Mouse (Mus musculus) heart, embryonic 16.5 days (tissue): Measurements from ENCODE around the gene Atg101. TPM values are rescaled to one million over a fixed set of nuclear protein-coding genes. Genes with fewer than 3 reads are reported as not detected.

ENCODE experiments used
- ATAC-seq: fragments of 200-750 bp; cut with Nextera tagmentation; replicated peaks from 2 replicates; pipeline ENCODE4 v1.8.0; 2017; ENCODE audit warnings: moderate number of reproducible peaks; ENCODE audit not compliant: insufficient read depth, low FRiP score; ENCODE audit errors: extremely low read depth
- H3K27ac ChIP-seq: fragments of 300-500 bp; sonication (generic); 2 replicates; pipeline ENCODE4 v1.5.1; 2014; ENCODE audit warnings: mild to moderate bottlenecking, low read length, control low read depth, moderate library complexity
- H3K27me3 ChIP-seq: fragments of 300-500 bp; sonication (generic); 2 replicates; pipeline ENCODE4 v1.6.1; 2014; ENCODE audit warnings: low read length, mixed read lengths; ENCODE audit not compliant: control insufficient read depth, insufficient read depth
- H3K36me3 ChIP-seq: fragments of 300-500 bp; sonication (generic); 2 replicates; pipeline ENCODE4 v1.6.1; 2014; ENCODE audit not compliant: control insufficient read depth, insufficient read depth
- H3K4me1 ChIP-seq: fragments of 300-500 bp; sonication (generic); 2 replicates; pipeline ENCODE4 v1.6.1; 2014; ENCODE audit warnings: low read length, mixed read lengths; ENCODE audit not compliant: control insufficient read depth, insufficient read depth
- H3K4me2 ChIP-seq: fragments of 300-500 bp; sonication (generic); 2 replicates; pipeline ENCODE4 v1.6.1; 2014; ENCODE audit warnings: low read depth, mild to moderate bottlenecking, control low read depth, low read length
- H3K4me3 ChIP-seq: fragments of 300-500 bp; sonication (generic); 2 replicates; pipeline ENCODE4 v1.5.1; 2014; ENCODE audit warnings: mild to moderate bottlenecking, control low read depth, low read length
- H3K9ac ChIP-seq: fragments of 300-500 bp; sonication (generic); 2 replicates; pipeline ENCODE4 v1.6.1; 2014; ENCODE audit warnings: low read length, control low read depth
- H3K9me3 ChIP-seq: fragments of 300-500 bp; sonication (generic); replicated peaks from 2 replicates; pipeline ENCODE4 v1.6.1; 2016; ENCODE audit warnings: low read length; ENCODE audit not compliant: control insufficient read depth
- WGBS: fragments of 180-500 bp; shearing (Covaris S2); extraction: QIAGEN DNeasy Blood & Tissue Kit; methylation state at CpG from one replicate; pipeline ENCODE4 v1.1.7; 2014; 5-methylcytosine and 5-hydroxymethylcytosine counted together
- polyA plus RNA-seq: library from polyadenylated mRNA; unstranded; fragments of >200 nt; fragmentation: Nextera tagmentation; extraction: Ambion mirVana; gene quantifications from 2 replicates; pipeline ENCODE4 v1.2.1, GENCODE M21; 2015

Atg101 gene
- polyA plus RNA-seq, 1 experiment from 2014 or later = 68.9 TPM

DNA sequence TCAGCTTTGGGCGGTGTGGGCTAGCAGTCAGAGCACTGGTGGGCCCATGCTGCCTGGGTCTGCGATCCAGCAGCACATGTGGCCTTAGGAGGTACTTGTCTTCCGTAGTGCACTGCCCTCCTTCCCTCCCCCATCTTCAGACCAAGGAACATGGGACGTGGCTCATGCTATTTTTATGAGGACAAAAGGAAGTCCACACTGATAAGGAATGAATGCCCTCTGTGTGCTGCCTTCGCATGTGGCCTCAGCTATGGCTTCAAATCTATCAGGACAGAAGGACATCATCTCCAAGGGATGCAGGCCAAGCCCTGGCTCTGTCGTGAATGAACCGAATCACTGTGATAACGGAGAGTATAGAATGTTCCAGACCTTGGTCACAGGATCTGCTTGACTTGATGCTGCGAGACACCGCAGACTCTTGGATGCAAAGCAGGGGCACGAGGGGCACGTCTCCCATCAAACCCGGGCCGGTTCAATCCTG is 15.4 kb downstream of the Atg101 start:
- WGBS = 35% methylated on average over 14 of the region's 14 CpGs
- H3K27ac ChIP-seq = peak overlapping the region; percentile 73
- H3K9ac ChIP-seq = peak overlapping the region; percentile 44; the same call in 1 of the 2 replicates
- peak; percentile 73 for ATAC-seq
- no peak overlapping the region for H3K4me3 ChIP-seq
- H3K4me1 ChIP-seq = peaks cover 21% of the 10 kb centered on the region
- H3K36me3 ChIP-seq = no peaks in the 10 kb centered on the region
- H3K9me3 ChIP-seq = no peaks in the 10 kb centered on the region
- no peak overlapping the region for H3K4me2 ChIP-seq
- no peaks in the 10 kb centered on the region for H3K27me3 ChIP-seq

DNA sequence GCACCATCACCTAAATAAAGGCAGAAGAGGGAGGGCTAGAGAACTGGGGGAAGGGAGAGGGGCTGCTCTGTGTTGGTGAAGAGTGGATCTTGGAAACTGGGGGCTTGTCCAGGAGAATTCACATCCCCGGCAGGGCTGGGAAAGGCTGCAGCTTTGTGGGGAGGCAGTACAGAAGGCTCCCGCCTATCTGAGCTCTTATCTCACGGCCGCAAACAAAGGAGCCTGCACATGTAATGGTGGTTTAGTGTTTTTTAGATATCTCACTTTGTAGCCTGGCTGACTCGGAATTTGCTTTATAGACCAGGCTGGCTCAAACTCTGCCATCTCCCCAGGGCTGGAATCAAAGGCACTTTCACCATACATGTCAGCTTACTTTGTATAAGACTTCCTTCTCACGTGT is 16.1 kb downstream of the Atg101 start:
- no peak overlapping the region for H3K4me3 ChIP-seq
- 26% methylated on average over 6 of the region's 6 CpGs for WGBS
- H3K9me3 ChIP-seq = no peaks in the 10 kb centered on the region
- H3K27ac ChIP-seq = peak overlapping the region; percentile 71
- H3K27me3 ChIP-seq = no peaks in the 10 kb centered on the region
- no peak for ATAC-seq
- no peak overlapping the region for H3K4me2 ChIP-seq
- no peaks in the 10 kb centered on the region for H3K36me3 ChIP-seq
- H3K4me1 ChIP-seq = peaks cover 21% of the 10 kb centered on the region
- no peak overlapping the region for H3K9ac ChIP-seq

DNA sequence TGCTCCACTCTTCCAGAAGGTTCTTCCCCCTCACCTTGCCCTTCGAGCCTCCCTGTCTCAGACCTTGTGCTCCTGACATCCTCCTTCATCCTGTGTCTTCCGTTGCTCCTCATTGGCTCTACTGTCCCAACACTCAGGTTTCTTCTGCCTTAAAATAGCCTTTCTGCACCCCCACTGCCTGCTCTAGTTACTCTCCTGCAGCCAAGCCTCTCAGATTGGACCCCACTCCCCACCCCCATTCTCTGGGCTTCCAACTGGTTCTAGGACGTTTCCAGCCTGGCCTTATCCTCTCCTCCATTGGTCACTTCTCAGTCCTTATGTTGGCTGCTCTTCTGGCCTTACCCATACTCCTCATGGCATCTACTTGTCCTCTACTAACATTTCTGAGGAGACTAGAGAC is 18.1 kb downstream of the Atg101 start:
- WGBS = 83% methylated on average over 3 of the region's 3 CpGs
- Histone ChIP-seq H3K9me3 (no peaks in the 10 kb centered on the region), H3K9ac (no peak overlapping the region), H3K4me3 (no peak overlapping the region), H3K4me1 (peaks cover 21% of the 10 kb centered on the region), H3K27ac (no peak overlapping the region), H3K36me3 (no peaks in the 10 kb centered on the region), H3K4me2 (no peak overlapping the region), H3K27me3 (no peaks in the 10 kb centered on the region)
- ATAC-seq = no peak

DNA sequence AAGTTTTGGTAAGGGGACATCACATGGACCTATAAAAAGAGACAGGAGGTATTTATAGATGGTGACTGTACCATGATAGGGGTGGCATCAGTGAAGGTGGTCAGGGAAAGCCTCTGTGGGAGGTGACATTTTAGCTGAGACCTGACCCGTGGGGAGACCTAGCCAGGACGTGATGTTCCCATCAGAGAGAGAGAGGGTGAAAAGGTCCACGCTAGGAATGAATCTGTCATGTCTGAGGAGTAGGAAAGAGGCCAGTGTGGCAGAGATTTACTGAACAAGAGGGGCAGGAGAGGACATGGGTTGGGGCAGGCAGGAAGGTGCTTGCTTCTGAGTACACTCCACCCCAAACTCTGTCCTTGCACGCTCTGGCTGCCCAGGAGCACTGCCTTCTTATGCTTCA is 19.8 kb downstream of the Atg101 start:
- no peak for ATAC-seq
- no peaks in the 10 kb centered on the region for H3K36me3 ChIP-seq
- WGBS = 70% methylated on average over 4 of the region's 4 CpGs
- no peak overlapping the region for H3K27ac ChIP-seq
- peaks cover 15% of the 10 kb centered on the region for H3K4me1 ChIP-seq
- H3K4me2 ChIP-seq = no peak overlapping the region
- H3K4me3 ChIP-seq = no peak overlapping the region
- H3K27me3 ChIP-seq = no peaks in the 10 kb centered on the region
- H3K9ac ChIP-seq = no peak overlapping the region
- no peaks in the 10 kb centered on the region for H3K9me3 ChIP-seq

DNA sequence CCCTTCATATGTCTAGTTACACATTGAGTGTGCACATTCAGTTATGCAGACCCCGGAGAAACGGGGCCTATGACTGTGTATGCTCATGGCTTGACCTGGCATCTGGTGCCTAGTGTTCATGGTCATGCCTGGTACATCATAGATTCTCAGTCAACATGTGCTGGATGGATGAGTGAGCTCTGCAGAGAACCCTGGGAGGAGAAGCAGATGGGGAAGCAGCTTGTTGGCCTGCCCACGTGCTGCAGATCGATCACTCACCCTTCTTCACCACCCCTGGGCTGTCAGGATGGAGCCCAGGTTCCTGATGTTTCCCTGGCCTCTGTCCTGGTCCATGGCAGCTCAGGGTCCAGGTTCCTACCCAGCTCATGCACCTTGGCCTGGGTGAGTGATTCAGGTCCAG is 22.4 kb downstream of the Atg101 start:
- Histone ChIP-seq H3K9me3 (no peaks in the 10 kb centered on the region), H3K9ac (no peak overlapping the region), H3K4me3 (no peak overlapping the region), H3K4me2 (no peak overlapping the region), H3K27me3 (no peaks in the 10 kb centered on the region), H3K4me1 (peaks cover 5% of the 10 kb centered on the region), H3K27ac (no peak overlapping the region), H3K36me3 (no peaks in the 10 kb centered on the region)
- 89% methylated on average over 4 of the region's 4 CpGs for WGBS
- ATAC-seq = no peak

DNA sequence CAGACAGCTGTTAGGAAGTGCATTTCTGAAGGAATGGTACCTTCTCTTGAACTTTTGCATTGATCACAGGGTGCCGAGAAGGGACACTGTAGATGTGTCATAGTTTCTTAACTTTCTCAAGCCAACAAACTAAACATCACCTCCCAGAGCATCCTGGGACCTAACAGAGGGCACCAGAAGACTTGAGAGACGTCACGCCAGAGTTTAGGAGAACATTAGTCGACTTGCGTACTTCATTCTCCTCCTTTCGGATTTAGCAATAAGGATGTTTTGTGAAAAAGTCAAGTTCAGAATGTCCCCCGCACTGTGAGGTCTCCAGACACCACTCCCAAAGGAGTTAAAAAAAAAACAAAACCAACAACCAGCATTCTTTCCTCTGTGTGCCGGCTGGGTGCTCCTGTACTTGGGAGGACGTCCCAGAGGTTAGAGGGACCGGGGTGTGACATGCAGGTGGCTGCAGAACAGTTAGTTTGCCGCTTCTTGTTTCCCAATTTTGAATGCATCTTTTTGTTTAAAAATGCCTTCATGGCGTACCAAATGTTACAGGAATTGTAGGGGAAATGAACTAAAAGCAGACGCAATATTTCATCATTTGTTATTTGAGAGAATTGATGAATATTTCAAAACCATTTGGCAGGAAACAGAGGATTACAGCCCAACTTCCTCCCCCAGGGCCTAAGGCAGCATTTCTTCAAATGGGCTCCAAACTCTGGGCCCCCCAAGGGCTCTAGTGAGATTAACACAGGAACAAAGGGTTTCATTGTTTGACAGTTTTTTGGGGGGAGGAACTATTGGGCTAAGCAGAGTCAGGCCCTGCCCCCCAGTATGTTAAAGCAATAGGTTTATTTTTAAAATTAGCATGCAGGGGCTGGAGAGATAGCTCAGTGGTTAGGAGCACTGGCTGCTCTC is 24.6 kb downstream of the Atg101 start:
- H3K27me3 ChIP-seq = no peaks in the 10 kb centered on the region
- 56% methylated on average over 13 of the region's 13 CpGs for WGBS
- H3K36me3 ChIP-seq = no peaks in the 10 kb centered on the region
- no peak overlapping the region for H3K27ac ChIP-seq
- no peak overlapping the region for H3K4me3 ChIP-seq
- H3K9ac ChIP-seq = no peak overlapping the region
- H3K4me2 ChIP-seq = no peak overlapping the region
- ATAC-seq = no peak
- no peaks in the 10 kb centered on the region for H3K9me3 ChIP-seq
- peaks cover 5% of the 10 kb centered on the region for H3K4me1 ChIP-seq

DNA sequence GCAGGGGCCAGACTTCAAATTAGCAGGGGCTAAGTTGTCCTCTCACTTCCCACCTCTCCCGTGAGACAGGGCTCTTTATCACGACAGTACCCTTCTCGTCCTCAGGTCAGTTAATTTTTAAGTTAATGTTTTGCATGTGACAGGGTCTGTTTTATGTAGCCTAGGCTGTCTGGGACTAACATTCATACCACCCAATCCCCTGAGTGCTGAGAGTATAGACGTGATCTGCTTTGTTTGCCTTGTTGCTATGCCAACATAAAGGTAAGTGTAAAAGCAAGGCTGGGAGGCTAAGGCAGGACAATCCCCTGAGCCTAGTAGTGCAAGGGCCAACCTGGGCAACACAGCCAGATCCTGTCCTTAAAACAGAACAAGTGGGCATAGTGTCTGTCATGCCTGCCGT is 25.4 kb downstream of the Atg101 start:
- H3K27ac ChIP-seq = no peak overlapping the region
- no peak overlapping the region for H3K4me3 ChIP-seq
- WGBS = 35% methylated on average over 5 of the region's 5 CpGs
- H3K4me1 ChIP-seq = peaks cover 5% of the 10 kb centered on the region
- no peaks in the 10 kb centered on the region for H3K9me3 ChIP-seq
- H3K36me3 ChIP-seq = no peaks in the 10 kb centered on the region
- no peaks in the 10 kb centered on the region for H3K27me3 ChIP-seq
- H3K4me2 ChIP-seq = no peak overlapping the region
- ATAC-seq = no peak
- no peak overlapping the region for H3K9ac ChIP-seq

DNA sequence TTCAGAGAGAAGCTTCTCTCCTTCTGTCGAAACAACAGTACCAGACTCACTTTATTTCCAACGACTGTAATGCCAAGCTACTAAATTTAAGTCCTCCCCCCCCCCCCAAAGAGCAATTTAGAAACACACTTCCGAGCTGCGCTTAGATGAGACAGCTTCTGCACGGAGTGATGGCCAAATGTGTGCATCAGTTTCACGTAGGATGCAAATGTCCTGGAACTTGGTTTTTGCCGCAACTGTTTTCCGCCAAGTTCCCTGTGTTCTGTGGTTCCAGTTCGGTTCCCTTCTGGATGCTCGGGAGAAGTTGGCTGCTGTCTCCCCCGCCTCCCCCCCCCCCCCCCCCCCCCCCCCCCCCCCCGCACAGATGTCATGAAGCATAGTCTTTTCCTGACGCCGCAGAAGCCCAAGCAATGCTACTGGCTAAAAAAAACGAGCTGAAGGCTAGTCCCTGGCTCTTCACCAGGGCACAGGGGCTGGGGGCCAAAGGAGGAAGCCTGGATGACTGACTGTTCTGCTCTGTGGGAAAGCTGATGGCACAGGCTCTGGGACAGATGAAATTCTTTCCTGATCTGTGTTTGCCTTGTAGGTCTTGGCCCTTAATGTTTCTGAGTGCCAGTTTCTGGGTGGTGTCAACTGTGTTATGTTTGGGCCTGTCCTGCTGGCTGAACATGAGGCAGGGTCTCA is 27.2 kb downstream of the Atg101 start:
- Histone ChIP-seq H3K27me3 (no peaks in the 10 kb centered on the region), H3K9ac (no peak overlapping the region), H3K27ac (no peak overlapping the region), H3K36me3 (no peaks in the 10 kb centered on the region), H3K9me3 (no peaks in the 10 kb centered on the region), H3K4me3 (no peak overlapping the region), H3K4me2 (no peak overlapping the region), H3K4me1 (peaks cover 5% of the 10 kb centered on the region)
- 60% methylated on average over 11 of the region's 15 CpGs for WGBS
- ATAC-seq = no peak

DNA sequence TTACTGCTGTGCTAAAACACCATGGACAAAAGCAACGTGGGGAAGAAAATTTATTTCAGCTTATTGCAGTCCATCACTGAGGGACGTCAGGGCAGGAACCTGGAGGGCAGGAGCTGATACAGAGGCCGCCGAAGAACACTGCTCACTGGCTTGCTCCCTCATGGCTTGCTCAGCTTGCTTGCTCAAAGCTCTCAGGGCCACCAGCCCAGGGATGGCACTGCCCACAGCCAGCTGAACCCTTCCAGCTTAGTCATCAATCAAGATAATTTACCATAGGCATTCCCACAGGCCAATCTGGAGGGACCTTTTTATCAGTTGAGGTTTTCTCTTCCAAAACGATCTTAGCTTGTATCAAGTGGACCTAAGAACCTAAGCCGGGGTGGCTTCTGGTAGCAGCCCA is 27.9 kb downstream of the Atg101 start:
- WGBS = 70% methylated on average over 6 of the region's 6 CpGs
- no peaks in the 10 kb centered on the region for H3K9me3 ChIP-seq

More for the DNA sequence above, 27.9 kb downstream of the Atg101 start:
- Histone ChIP-seq H3K9ac (no peak overlapping the region), H3K4me3 (no peak overlapping the region), H3K36me3 (no peaks in the 10 kb centered on the region), H3K27ac (no peak overlapping the region), H3K4me1 (peaks cover 5% of the 10 kb centered on the region), H3K27me3 (no peaks in the 10 kb centered on the region), H3K4me2 (no peak overlapping the region)
- ATAC-seq = no peak
